Mouse (Mus musculus): ENCODE measurements at regions not wholly inside any gene's neighbourhood (a gene's known extent, or its start where the extent isn't known, plus 50 kb on each side); places are given as distances from the start of the nearest gene placed in this dataset.

DNA sequence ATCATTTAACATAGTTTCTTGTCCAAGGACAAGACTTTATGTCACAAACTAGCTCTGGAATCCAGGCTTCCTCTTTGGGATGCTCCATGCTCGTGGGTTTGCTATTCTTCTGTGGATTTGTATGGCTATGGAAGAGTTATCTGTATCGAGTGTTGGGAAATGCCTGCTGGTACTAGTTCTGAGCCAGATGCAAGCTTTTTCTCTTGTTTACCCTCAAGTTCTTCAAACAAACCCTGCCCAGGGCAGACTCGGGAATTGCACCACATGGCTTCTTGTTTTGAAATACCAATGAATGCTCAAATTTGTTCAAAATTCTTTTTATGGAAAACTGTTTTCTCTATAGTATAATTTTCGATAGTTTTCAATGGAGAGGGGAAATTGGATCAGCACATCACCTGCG, 400.5 kb upstream of the Sall1 start:
- no peak for DNase-seq (ENCODE audit: low spot score in 2 of 2)

DNA sequence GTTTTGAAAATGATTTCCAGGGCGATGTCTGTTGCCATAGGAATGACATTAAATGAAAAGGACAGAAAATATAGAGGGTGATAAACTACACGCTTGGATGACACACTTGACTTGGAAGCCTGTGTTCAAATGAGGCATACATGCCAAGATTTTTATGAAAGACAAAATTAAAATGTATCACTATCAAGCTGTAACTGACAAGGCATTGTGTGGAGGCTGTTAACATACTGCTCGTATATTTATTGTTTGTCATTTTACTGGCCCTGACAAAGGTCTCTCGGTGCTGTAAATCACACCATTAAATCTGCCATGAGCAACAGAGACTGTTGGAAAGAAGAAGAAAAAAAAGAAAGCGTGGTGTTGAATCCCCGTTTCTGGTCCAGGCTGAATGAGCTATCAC, 395.3 kb upstream of the Sall1 start:
- DNase-seq (ENCODE audit: low spot score in 2 of 2), result no peak

DNA sequence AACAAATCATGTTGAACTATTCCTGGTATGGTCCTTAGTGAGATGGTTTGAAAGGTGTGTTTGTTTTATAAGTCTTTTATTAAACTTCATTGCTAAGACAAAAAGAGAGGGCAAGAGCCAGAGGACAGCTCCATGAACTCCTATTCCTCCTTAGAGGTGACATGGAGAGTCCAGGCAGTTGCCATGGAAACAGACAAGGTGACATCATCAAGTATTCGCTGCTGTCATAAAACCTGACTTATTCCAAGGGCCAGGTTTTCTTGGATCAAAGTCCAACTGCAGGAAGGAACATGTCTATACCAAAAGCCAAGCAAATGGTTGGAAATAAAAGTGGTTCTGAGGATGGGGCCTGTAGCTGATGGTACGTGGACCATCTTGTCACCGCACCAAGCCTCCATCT, 383.0 kb upstream of the Sall1 start:
- DNase-seq (ENCODE audit: low spot score in 2 of 2), result no peak

DNA sequence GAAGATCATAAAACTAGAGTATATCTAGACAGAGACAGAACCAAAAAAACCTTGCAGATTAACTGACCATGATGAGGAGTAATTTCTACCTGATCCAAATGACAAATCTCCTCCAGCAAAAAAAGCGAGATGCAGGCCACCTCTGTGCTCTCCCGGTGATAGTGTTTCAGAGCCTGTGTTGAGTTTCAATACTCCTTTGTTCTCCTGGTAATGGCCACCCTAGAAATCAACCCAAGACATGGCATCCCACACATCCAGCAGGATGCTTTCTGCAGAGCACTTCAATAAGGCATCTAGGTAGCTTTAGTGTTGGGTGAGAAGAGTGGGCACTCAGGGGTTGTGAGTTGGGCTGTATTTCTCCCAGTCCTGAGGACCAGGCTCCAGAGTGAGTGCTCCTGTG, 371.3 kb upstream of the Sall1 start:
- DNase-seq (ENCODE audit: low spot score in 2 of 2), result no peak

DNA sequence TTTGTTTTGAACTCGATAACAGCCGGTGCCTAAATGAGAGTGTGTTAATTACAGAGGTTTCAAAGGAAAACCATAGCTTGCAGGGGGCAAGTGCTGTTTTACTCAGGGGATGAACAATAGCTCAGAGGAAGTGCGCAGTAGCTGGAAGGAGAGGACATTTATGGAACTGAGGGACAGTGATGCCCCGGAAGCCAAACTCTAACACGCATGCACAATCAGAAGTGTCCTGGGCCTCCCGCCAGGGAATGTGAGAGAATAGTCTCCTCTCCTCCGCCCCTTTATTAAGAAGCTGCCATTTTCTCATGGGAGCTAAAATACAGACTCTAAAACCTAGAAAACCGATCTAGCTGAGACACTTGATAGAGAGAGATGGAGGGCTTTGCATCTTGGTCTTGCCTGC, 368.5 kb upstream of the Sall1 start:
- no peak for DNase-seq (ENCODE audit: low spot score in 2 of 2)

DNA sequence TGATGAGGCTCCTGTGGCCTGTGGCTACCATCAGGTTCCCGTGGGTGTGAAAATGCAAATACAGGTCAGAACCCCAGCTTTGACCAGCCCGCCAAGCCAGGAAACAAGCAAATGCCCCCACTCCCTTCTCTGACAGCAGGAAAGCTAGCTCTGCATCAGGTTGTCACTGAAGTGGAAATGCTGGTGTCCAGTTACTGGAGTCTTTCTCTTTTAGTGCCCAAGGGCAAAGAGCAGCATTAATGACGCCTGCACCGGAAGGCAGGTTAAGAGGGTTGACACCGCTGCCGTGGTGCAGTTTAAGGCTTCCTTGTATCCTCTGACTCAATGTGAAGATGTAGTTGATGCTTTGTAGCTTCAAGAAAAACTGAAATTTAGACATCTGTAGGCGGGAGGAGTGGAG, 368.1 kb upstream of the Sall1 start:
- DNase-seq (ENCODE audit: low spot score in 2 of 2), result no peak

DNA sequence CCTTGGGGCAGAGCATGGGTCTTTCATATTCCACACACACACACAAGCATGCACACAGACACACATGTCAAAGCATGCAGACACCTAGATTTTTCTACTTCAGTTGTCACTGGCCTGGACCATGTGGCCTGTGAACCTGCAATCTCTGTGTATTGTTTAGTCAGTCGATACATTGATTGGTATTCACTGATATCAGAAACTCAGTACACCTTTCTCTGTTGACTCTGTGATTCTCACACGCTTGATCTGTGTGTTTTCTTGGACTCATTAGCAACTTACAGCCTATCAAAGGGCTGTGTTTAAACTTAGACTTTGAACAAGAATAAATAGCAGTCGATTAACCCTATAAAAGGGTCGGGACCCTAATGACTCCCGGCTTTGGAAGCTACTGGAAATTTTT, 362.7 kb upstream of the Sall1 start:
- no peak for DNase-seq (ENCODE audit: low spot score in 2 of 2)

DNA sequence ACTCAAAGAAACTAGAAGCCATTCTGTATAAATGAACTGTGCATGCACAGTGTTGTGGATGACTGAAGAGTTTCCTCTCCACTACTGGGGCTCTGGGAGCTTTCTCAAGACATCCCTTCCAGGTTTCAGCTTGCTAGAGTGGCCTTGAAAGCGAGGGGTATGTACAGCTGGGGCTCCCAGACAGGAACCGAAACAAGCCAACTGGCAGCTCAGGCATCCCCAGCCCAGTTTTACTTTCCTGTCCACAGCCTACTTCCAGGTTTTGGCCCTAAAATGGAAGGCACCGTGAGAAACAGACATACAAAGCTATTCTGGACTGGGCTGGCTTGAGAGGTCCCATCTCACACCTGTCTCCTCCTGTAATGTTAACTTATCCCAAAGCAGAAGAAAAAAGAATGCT, 360.3 kb upstream of the Sall1 start:
- DNase-seq (ENCODE audit: low spot score in 2 of 2), result peak in 1 of 2 experiments; percentile 32

DNA sequence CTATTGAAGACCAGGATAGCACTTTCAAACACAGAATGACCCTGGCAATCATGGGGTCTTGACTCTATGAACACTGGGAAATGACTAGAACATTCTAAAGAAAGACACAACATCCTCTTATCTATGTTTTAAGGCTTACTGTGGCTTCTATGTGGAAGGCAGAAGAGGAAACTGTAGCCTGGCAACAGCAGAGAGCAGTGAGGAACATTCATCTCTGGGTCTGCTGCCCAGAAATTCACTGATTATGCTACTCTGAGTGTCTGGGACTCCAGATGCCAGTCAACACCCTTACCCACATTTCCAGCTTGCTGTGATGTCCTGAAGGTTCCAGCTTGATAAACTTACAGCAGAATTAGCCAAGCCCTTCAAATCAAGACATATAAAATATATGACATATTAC, 352.7 kb upstream of the Sall1 start:
- DNase-seq (ENCODE audit: low spot score in 2 of 2), result no peak

DNA sequence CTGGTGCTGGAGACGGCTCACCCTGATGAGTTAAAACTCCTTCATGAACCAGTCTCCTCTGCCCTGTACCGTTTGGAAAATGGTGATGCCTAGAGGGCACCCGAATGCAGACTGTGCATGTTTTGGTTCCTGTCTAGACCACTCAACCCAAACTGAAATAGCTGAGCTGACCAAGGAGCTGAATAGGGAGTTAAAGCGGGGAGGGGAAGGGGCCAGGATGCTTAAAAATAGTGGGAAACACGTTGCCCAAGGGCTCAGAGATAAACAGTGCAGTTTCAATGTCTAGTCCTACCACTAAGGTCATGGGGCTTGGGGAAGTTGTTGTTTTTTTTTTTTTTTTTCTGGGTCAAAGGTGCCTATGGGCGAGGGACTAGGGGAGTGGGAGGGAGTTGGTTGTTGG, 348.8 kb upstream of the Sall1 start:
- peak in 1 of 2 experiments; percentile 31 for DNase-seq (ENCODE audit: low spot score in 2 of 2)

DNA sequence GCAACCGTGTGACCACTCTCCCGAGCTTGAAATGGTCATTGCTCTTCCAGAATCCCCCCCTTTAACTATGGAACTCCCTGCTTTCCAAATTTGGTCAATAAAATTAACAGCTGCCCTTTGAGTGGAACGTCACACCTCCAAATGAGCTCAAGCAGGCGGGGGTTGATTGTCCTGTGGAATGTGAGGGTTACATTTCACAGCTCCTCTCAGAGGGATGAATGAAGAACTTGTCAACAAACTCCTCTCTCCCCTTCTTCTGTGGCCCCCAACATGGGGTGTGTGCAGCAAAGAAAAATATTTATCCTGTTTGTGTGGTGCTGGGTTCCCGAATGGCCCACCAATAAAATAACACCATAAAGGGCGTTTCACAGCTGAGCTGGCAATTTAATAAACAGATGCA, 344.8 kb upstream of the Sall1 start:
- no peak for DNase-seq (ENCODE audit: low spot score in 2 of 2)

DNA sequence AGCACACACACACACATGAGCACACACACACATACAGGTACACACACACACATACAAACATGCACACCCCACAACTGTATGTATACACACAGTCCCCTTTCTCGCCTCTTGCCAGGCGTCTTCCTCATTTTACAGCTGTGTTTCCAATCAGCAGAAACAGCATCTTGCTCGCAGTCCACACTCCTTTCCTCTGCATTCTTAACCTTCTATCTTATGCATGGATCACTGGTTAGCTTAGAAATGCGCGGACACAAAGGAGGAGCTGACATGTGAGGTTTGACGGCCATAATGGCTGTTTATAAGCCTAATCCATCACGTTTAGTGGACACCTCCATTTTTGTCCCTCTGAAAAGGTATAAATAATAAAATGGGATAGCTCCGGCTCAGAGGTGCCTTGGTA, 343.3 kb upstream of the Sall1 start:
- no peak for DNase-seq (ENCODE audit: low spot score in 2 of 2)

DNA sequence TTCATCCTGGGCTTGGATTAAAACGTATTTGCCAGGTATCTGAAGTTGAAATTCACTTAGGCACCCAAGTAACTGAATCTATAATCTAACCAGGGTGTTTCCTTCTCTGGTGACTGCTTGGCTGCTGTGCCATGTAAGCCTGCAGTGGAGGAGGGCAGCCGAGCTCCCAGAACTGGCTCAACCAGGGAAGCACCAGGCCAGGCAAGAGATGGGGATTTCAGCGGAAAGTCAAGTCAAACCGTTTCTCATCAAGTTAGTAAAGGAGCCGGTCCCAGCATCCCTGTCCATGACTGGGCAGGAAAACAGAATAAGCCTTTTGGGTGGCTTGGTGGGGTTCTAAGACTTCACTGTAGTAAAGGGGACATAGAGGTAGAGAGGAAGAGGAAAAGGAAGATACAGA, 341.1 kb upstream of the Sall1 start:
- DNase-seq (ENCODE audit: low spot score in 2 of 2), result no peak

DNA sequence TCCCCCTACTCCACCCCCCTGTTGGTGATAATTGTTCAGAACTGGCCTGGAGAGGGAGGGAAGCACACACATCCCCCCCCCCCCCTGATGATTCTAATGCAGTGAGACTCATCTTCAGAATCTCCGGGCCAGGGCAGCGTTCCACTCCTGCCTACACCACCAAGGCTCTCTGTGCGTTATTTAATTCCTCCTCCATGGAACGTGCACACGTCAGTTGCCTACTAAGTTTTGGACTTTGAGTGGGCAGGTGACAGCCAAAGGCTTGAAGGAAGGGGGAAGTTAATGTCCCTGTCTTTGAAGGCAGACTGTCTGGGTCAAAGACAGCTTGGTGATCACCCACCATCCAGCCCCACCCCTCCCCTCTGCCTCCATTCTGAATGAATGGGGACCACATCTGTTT, 339.8 kb upstream of the Sall1 start:
- DNase-seq (ENCODE audit: low spot score in 2 of 2), result no peak

DNA sequence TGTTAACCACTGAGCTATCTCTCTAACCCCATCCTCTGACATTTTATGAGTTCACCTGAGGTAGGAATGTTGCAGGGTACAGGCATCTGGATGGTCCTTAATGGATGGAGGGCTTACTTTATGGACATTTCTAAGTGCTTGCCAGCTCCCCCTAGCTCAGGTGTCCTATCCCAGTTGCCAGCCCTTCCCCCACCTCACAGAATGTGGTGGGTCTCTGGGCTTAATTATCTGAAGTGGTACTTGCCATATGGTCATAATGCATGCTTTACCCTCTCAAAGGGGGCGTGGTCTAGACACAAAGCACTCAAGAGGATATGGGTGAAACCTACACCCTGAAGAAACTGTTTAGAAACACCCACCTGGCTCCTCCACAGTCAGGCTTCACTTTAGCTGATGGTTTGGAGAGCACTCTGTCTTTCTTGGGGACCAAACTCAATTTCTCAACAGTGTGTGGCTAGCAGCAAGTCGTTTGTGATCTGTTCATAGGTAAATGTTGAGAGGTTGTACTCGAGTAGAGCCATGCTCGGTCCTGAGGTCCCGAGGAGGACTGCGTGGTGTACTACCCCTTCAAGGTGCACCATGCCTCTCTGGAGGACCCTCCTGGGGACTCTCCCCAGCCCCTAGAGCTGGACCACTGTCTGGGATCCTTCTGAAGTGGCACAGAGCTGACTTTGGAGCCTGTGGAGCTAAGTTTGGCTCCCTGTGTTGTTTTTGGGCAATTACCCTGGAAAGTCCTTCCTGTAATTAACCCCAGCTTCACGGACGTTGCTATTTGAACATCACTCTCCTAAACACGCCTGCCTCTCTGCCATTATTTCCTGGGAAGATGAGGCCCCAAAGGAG, 338.8 kb upstream of the Sall1 start:
- DNase-seq (ENCODE audit: low spot score in 2 of 2), result no peak

DNA sequence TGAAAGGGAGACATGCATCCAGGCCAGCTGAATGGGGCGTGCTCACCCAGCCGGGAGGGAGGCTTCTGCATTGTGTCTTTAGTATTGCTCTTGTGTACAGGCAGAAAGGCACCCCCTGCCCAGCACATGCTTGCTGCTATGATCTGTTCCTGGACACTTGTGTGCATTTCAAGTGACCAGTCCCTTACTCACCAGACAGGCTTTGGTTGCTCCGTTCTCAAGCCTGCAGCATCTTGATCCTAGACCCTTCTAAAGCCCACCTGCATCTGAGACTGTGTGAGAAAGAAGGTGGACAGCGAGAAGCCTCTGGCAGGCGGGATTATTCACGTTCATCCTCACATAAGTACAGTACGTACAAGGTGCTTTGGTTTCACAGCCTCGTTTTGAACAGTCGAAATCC, 336.5 kb upstream of the Sall1 start:
- DNase-seq (ENCODE audit: low spot score in 2 of 2), result no peak

DNA sequence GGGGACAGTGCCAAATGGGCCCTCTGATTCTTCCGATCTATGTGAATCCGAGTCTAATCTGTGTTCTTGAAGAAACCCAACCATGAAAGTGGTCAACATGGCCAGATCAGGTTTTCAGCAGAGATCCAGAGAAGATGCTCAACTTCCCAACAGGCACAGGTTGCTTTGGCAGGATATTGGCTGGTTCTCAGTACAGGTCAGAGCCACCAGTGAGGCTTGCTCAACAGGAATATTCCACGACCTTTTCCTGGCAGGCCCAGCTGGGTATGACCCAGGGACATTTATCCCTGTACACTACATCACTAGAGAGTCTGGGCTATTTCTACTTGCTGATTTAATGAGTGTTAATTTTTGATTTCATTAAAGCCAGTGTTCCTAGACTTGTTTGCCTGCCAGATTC, 328.8 kb upstream of the Sall1 start:
- no peak for DNase-seq (ENCODE audit: low spot score in 2 of 2)

DNA sequence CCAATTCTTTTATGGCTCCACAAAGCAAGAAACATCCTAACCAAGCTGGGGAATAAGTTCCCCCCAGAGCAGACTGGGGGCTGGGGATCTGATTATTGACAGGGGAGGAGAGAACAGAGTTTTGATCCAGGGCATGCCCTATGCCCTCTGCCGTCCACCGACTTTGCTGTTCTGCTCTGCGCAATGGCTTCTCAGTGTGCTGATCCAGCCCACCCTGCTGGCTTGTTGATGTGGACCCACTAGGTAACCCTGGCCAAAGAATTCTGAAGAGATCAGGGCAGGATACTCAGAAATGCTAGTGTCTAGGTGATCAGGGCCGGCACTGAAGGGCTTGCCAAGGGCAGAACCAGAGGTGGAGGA, 327.8 kb upstream of the Sall1 start:
- no peak for DNase-seq (ENCODE audit: low spot score in 2 of 2)

DNA sequence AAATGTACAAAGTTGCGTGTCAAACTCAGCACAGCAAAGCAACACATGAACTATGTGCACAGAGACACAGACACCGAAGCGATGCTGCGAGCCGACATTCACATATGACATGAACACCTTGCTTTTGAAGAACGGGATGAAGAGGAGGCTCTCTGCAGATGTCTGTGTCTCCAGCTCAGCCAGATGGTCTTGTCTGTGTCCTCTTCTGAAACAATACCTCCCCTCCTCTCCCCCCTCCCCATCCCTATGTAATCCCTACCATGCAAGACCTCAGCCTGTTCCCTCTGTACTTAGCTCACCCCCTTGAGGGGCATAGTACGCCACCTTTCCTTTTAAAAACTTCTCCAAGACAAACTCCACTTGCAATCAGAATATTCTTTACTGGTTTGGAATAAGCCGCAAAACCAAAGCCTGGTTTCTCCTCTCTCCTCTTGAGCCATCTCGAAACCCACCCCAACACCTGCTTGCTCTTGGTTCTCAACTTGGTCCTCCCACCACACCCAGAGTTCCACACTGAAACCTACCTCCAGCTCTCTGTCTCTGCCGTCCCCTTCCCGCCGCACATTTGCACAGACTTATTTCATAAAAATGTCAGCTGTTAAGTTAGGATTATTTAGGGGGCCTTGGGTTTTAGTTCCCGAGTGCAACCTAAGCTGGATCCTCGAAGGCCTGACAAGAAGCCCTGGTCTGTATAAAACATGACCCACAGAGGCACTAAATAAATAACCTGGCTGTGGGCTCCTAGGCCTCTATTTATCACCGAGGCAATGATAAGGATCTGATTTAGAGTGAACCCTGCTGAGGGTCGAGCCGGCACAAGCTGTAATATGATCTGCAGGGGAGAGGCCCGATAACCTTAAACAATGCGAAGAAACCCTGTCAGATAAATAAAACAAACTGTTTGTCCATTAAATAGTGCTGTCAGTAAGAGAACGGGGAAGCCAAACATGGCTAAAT, 327.1 kb upstream of the Sall1 start:
- no peak for DNase-seq (ENCODE audit: low spot score in 2 of 2)

DNA sequence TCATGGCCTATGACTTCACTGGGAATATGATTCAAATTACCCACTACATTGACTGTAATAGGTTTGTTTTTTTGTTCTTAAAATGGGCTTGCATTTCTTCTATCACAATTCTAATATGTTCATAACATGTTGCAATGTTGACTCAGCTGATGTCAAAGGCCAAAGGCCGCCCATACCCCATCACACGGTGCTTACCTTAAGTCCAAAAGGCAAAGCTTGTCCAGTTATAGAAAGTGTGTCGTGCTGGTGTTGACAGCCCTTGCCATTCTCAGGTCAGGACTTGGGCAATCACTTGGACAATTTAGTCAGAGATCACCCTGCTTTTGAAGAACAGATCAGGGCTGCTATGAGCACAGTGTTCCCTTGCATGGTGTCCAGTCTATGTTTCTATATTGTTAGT, 321.5 kb upstream of the Sall1 start:
- no peak for DNase-seq (ENCODE audit: low spot score in 2 of 2)

DNA sequence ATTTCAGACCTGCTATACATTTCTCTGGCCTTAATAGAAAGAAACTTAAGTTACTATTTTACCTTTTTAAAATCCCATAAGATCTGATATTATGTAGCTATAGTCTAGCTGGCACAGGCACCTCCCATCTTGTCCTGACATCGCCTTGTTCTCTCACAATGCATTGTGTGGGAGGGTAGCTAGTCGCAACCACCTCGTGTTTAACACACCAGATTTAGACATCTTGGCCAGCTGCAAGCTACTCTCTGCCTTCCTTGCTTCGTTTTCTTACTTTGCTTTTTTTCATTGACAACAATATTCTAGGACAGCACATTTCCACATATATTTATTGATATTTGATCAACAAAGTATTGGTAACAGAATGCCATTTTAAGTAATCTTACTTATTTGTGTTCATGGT, 314.4 kb upstream of the Sall1 start:
- peak in 1 of 2 experiments; percentile 16 for DNase-seq (ENCODE audit: low spot score in 2 of 2)

DNA sequence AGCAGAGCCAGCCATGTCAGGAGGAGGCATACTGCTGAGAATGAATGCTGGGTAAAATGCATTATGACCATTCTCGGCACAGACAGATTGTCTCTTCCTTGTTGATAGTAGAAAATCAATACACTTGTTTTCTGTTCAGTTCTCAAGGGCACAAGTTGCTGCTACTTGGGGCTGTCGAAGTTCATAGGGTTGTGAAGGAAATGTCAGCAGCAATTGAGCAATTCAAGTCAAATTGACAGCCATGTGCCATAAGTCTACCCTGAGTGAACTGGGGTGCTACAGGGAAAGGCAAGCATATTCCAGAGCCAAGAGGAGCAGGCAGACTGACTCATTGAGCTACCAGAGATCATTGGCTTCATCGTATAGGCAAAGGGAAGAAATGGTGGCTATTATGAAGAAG, 301.6 kb upstream of the Sall1 start:
- DNase-seq (ENCODE audit: low spot score in 2 of 2), result no peak

DNA sequence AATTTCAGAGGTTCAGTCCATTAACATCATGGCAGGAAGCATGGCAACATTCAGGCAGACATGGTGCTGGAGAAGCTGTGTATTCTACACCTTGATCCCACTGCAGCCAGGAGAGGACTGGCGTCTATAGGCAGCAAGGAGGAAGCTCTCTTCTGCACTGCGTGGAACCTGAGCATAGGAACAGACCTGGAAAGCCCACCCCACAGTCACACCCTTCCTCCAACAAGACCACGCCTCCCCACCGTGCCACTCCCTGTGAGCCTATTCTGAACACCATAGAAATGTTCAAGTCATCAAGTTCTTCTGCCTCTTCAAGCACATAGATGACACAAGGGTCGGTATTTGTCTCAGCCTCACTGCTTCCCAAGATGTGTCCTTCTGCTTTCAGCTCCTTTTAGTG, 297.7 kb upstream of the Sall1 start:
- no peak for DNase-seq (ENCODE audit: low spot score in 2 of 2)

Data from frontal cortex, postnatal 14 days (tissue).